Mouse (Mus musculus): ENCODE measurements at regions not wholly inside any gene's neighbourhood (a gene's known extent, or its start where the extent isn't known, plus 50 kb on each side); places are given as distances from the start of the nearest gene placed in this dataset.

- no peak for ATAC-seq
- Histone ChIP-seq H3K36me3 (no peaks in the 10 kb centered on the region), H3K9ac (replicated peaks) (no peak overlapping the region), H3K4me2 (replicated peaks) (no peak overlapping the region), H3K4me1 (replicated peaks) (no peaks in the 10 kb centered on the region), H3K27ac (no peak overlapping the region), H3K9me3 (no peaks in the 10 kb centered on the region), H3K27me3 (no peaks in the 10 kb centered on the region), H3K4me3 (replicated peaks) (no peak overlapping the region)
- 28% methylated on average over 6 of the region's 6 CpGs for WGBS
These were observed 148.5 kb downstream of the Clic5 start for GRCm38 (mm10) chr17:44336842-44337241.

DNA sequence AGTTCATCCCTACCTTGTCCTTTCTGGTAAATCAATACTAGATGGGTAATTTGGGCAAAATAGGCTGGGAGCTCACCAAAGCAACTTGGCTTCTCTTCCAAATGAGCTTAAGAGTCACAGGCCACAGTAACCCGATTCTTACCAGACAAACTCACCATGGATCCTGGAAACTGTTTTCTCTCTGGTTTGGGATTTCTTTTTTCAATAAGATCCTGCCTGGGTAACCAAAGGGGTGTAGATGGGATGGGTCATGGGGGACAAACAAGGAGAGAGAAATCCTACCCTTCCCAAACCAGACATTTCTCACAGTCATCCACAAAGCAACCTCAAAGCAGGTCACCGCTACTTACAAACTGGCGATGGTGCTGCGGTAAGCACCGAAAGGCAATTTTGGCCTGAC lies 148.9 kb downstream of the Clic5 start:
- no peak for ATAC-seq
- Histone ChIP-seq H3K36me3 (no peaks in the 10 kb centered on the region), H3K9me3 (no peaks in the 10 kb centered on the region), H3K27ac (no peak overlapping the region), H3K4me3 (replicated peaks) (no peak overlapping the region), H3K9ac (replicated peaks) (no peak overlapping the region), H3K27me3 (no peaks in the 10 kb centered on the region), H3K4me2 (replicated peaks) (no peak overlapping the region), H3K4me1 (replicated peaks) (no peaks in the 10 kb centered on the region)
- 84% methylated on average over 5 of the region's 5 CpGs for WGBS

DNA sequence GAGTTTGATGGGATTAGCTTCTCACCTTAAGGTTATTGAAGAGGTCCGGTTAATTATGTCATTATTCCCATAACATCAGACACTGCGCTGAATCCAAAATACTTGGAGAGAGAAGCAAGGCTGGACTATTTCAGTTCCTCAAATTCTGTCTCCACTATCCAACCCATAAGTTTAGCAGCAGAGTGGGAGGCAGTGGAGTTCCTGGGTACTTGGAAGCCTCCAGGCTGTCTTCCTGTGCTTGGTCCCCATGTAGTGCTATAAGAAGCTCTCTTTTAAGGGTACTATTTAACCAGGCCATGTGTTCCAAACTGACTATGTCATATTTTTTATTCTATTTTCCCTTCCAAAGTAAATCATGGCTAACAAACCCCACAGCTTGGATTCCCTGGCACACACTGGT lies 156.2 kb downstream of the Clic5 start:
- no peak overlapping the region for H3K4me2 ChIP-seq (replicated peaks)
- no peaks in the 10 kb centered on the region for H3K27me3 ChIP-seq
- ATAC-seq = no peak
- no peaks in the 10 kb centered on the region for H3K36me3 ChIP-seq
- no peaks in the 10 kb centered on the region for H3K9me3 ChIP-seq
- H3K4me1 ChIP-seq (replicated peaks) = no peaks in the 10 kb centered on the region
- H3K9ac ChIP-seq (replicated peaks) = no peak overlapping the region
- H3K27ac ChIP-seq = no peak overlapping the region
- no peak overlapping the region for H3K4me3 ChIP-seq (replicated peaks)
- 95% methylated on average over 2 of the region's 2 CpGs for WGBS

GRCm38 (mm10) chr17:44345374-44345773 lies 157.0 kb downstream of the Clic5 start:
- 91% methylated on average over 2 of the region's 2 CpGs for WGBS
- Histone ChIP-seq H3K9me3 (no peaks in the 10 kb centered on the region), H3K4me1 (replicated peaks) (no peaks in the 10 kb centered on the region), H3K27ac (no peak overlapping the region), H3K9ac (replicated peaks) (no peak overlapping the region), H3K4me3 (replicated peaks) (no peak overlapping the region), H3K36me3 (no peaks in the 10 kb centered on the region), H3K27me3 (no peaks in the 10 kb centered on the region), H3K4me2 (replicated peaks) (no peak overlapping the region)
- ATAC-seq = no peak

- H3K4me2 ChIP-seq (replicated peaks) = 0 out of 2 replicates have a peak overlapping the region, but pooled peaks have one; percentile 3
- no peaks in the 10 kb centered on the region for H3K9me3 ChIP-seq
- no peak overlapping the region for H3K27ac ChIP-seq
- no peak overlapping the region for H3K9ac ChIP-seq (replicated peaks)
- peaks cover 7% of the 10 kb centered on the region; the same call in 1 of the 2 replicates for H3K4me1 ChIP-seq (replicated peaks)
- peak; percentile 25; the same call in 1 of the 2 replicates for ATAC-seq
- 57% methylated on average over 20 of the region's 20 CpGs for WGBS
- no peaks in the 10 kb centered on the region for H3K27me3 ChIP-seq
- no peak overlapping the region for H3K4me3 ChIP-seq (replicated peaks)
- no peaks in the 10 kb centered on the region for H3K36me3 ChIP-seq
These were observed 162.0 kb downstream of the Clic5 start for GRCm38 (mm10) chr17:44350201-44350948.

DNA sequence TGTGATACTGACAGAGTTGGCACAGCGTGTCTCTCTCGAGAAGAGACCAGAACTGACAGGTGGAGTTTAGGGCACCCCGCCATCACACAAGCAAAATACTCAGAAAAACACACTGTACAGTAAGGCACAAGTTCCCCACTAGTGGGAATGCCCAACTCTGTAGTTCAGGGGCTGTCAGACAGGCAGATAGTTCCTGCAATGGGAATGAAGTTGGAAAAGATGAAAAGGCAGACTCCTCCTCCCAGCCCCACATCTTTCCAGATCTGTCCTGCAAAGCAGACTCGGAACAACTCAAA lies 162.5 kb downstream of the Clic5 start:
- ATAC-seq = no peak
- no peaks in the 10 kb centered on the region for H3K36me3 ChIP-seq
- peaks cover 7% of the 10 kb centered on the region; the same call in 1 of the 2 replicates for H3K4me1 ChIP-seq (replicated peaks)
- H3K27me3 ChIP-seq = no peaks in the 10 kb centered on the region
- no peak overlapping the region for H3K4me2 ChIP-seq (replicated peaks)
- no peak overlapping the region for H3K9ac ChIP-seq (replicated peaks)
- H3K9me3 ChIP-seq = no peaks in the 10 kb centered on the region
- 91% methylated on average over 4 of the region's 4 CpGs for WGBS
- H3K4me3 ChIP-seq (replicated peaks) = no peak overlapping the region
- no peak overlapping the region for H3K27ac ChIP-seq

DNA sequence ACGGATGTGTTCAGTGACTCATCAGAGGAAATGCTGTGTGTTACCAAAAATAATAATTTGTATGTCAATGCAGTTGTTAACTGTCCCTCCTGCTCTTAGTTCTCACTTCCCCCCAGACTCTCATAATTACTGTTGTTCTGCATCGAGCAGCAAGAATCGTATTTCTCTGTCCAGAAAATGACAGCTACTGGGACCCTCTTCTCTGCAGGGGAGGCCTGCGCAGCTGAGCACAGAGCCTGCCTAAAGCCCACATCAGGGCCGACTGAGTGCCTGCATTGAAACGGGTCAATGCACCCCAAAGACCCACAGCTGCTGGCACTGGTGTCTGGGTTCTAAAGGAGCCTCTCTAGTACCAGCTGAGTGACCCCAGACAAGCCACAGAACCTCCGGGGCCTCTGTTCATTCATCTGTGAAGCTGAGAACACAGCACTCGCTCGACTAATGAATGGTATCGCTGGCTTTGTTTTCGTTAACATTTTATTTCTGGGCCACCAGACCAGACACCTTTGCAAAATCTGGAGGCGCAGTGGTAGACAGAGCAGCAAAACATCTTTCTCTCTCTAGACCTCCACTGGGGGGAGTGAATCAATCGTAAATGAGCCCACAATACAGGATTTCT lies 163.2 kb downstream of the Clic5 start:
- ATAC-seq = peak; percentile 87
- Histone ChIP-seq H3K4me1 (replicated peaks) (peaks cover 7% of the 10 kb centered on the region; the same call in 1 of the 2 replicates), H3K9me3 (no peaks in the 10 kb centered on the region), H3K27me3 (no peaks in the 10 kb centered on the region), H3K4me3 (replicated peaks) (no peak overlapping the region), H3K4me2 (replicated peaks) (peak overlapping the region; percentile 19), H3K9ac (replicated peaks) (no peak overlapping the region), H3K36me3 (no peaks in the 10 kb centered on the region), H3K27ac (no peak overlapping the region)
- 22% methylated on average over 13 of the region's 13 CpGs for WGBS

GRCm38 (mm10) chr17:44352142-44352541 lies 163.8 kb downstream of the Clic5 start:
- Histone ChIP-seq H3K27ac (no peak overlapping the region), H3K4me2 (replicated peaks) (peak overlapping the region; percentile 19), H3K9me3 (no peaks in the 10 kb centered on the region; the same call in 1 of the 2 replicates), H3K4me1 (replicated peaks) (peaks cover 7% of the 10 kb centered on the region; the same call in 1 of the 2 replicates), H3K9ac (replicated peaks) (no peak overlapping the region), H3K4me3 (replicated peaks) (no peak overlapping the region), H3K27me3 (no peaks in the 10 kb centered on the region), H3K36me3 (no peaks in the 10 kb centered on the region)
- WGBS = 66% methylated on average over 13 of the region's 13 CpGs
- ATAC-seq = no peak

DNA sequence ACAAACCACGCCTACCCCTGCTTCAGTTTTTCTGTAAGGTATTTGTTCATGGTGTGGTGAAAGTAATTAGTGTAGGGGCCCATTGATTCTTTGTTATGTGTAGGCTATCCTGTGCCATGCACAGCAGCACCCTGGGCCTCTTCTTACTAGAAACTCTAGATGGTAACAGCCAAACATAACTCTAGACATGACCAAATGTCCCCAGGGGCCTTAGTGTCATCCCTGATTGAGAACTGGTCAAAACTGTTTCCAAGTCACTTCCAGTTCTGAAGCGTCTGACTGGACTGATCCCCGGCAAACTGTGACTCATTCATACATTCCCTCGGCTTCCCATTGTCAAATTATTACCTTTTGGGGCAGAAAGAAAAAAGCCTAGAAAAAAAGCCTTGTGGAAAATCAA lies 174.7 kb downstream of the Clic5 start:
- H3K4me1 ChIP-seq (replicated peaks) = no peaks in the 10 kb centered on the region
- no peaks in the 10 kb centered on the region for H3K27me3 ChIP-seq
- H3K4me2 ChIP-seq (replicated peaks) = no peak overlapping the region
- H3K9ac ChIP-seq (replicated peaks) = no peak overlapping the region
- no peak for ATAC-seq
- H3K9me3 ChIP-seq = no peaks in the 10 kb centered on the region
- no peak overlapping the region for H3K27ac ChIP-seq
- H3K4me3 ChIP-seq (replicated peaks) = no peak overlapping the region
- no peaks in the 10 kb centered on the region for H3K36me3 ChIP-seq
- WGBS = 89% methylated on average over 4 of the region's 4 CpGs

DNA sequence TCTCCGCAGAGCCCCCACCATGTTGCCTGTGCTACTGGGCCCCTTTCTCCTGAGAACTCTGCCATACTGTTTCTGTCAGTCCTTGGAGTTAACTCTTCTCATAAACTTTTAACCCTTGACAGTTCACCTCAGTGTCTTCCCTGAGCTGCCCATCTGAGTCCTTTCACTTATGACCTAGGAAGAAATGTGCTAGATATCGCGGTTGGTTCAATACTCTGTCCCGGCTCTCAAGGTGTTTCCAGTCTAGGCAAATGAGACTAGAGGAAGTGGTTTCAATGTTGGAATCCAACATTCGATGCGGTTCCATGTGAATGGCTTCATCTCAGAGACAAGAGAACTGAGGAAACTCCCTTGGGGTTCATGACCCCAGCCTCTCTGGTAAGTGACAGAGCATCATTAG lies 176.1 kb downstream of the Clic5 start:
- no peak for ATAC-seq
- Histone ChIP-seq H3K9ac (replicated peaks) (no peak overlapping the region), H3K36me3 (no peaks in the 10 kb centered on the region), H3K27ac (no peak overlapping the region), H3K4me1 (replicated peaks) (no peaks in the 10 kb centered on the region), H3K9me3 (no peaks in the 10 kb centered on the region), H3K27me3 (no peaks in the 10 kb centered on the region), H3K4me2 (replicated peaks) (no peak overlapping the region), H3K4me3 (replicated peaks) (no peak overlapping the region)
- WGBS = 94% methylated on average over 6 of the region's 6 CpGs

- Histone ChIP-seq H3K9me3 (no peaks in the 10 kb centered on the region), H3K4me3 (replicated peaks) (no peak overlapping the region), H3K27ac (no peak overlapping the region), H3K4me2 (replicated peaks) (no peak overlapping the region), H3K9ac (replicated peaks) (no peak overlapping the region), H3K27me3 (no peaks in the 10 kb centered on the region), H3K4me1 (replicated peaks) (no peaks in the 10 kb centered on the region), H3K36me3 (no peaks in the 10 kb centered on the region)
- ATAC-seq = no peak
- WGBS = 85% methylated on average over 8 of the region's 8 CpGs
These were observed 178.1 kb downstream of the Clic5 start for GRCm38 (mm10) chr17:44366438-44366837.

DNA sequence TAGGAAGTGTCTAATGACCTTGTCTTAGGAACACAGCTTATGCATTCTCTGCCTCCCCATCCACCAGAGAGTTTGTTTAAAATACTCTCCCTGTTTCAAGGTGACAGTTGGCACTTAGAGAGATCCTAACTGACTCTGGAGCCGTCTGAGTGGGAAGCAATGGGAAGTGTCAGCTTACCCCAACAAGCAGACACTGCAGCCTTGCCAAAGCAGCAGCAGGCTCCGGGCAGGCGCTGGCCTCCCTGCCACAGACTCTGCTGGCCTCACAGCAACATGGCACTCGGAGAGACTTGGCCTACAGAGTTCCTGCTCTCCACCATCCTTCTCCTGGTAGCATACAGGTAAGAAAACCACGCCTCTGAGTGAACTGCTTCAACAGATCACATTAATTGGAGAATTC lies 179.2 kb downstream of the Clic5 start:
- Histone ChIP-seq H3K36me3 (no peaks in the 10 kb centered on the region), H3K27me3 (no peaks in the 10 kb centered on the region), H3K27ac (no peak overlapping the region), H3K4me3 (replicated peaks) (no peak overlapping the region), H3K9me3 (no peaks in the 10 kb centered on the region), H3K9ac (replicated peaks) (no peak overlapping the region), H3K4me2 (replicated peaks) (no peak overlapping the region), H3K4me1 (replicated peaks) (no peaks in the 10 kb centered on the region)
- 57% methylated on average over 5 of the region's 5 CpGs for WGBS
- ATAC-seq = no peak

All from midbrain, embryonic 13.5 days (tissue).